Mouse (Mus musculus) heart, postnatal 25 days (tissue): ENCODE results near the gene Sacm1l. TPM values are rescaled to one million over a fixed set of nuclear protein-coding genes. Genes with fewer than 3 reads are reported as not detected.

Experiments
- DNase-seq: peaks from one replicate; pipeline ENCODE4 v3.0.0; 2022; ENCODE audit warnings: low spot score
- intact Hi-C: fragments of 180-260 bp; cut with DNase I; formaldehyde crosslinking; loops from one replicate; pipeline ENCODE4 v1.15.1; 2025
- total RNA-seq, 2 experiments: library from RNA; stranded (reverse); gene quantifications; 2 replicates each; pipeline ENCODE4 v1.2.3; 2021

Gene Sacm1l
- total RNA-seq, 2 experiments from 2014 or later = 32.4 to 35.8 TPM

DNA sequence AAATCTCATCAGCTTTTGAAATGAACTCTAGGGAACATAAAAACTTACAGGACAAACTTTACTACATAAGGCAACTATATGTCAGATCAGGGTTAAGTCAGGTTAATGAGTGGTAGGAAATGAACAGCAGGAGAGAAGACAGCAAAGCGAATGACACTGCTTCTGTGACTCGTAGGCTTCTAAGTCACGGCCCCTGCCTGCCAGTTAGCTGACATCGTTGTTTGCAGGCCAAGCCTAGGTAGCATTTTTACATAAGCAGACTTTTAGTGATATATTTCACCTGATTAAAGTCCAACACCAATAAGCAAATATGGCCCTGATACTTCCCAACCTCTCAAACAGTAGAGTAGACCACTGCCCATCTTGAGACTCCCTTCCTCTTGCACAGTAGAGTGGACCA lies 8.6 kb downstream of the Sacm1l start:
- no peak for DNase-seq
- intact Hi-C loops = no loop called here

DNA sequence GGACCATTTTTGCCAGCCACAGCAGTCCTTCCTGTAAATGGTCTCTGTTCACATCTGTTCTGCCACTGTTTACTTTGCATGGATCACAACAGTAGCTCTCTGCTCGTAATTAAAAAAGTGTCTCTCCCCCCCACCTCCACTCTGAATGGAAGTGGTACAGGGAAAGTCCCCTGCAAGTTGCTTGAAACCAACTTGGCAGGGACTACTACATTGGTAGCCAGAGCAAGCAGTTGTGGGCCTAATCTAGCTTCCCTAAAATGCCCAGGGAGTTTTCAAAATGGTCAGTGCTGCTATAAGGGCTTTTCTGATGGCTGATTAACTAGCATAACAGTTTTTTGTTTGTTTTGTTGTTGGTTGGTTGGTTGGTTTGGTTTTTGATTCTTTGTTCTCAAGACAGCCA lies 9.5 kb downstream of the Sacm1l start:
- DNase-seq = no peak
- intact Hi-C loops = no loop called here

DNA sequence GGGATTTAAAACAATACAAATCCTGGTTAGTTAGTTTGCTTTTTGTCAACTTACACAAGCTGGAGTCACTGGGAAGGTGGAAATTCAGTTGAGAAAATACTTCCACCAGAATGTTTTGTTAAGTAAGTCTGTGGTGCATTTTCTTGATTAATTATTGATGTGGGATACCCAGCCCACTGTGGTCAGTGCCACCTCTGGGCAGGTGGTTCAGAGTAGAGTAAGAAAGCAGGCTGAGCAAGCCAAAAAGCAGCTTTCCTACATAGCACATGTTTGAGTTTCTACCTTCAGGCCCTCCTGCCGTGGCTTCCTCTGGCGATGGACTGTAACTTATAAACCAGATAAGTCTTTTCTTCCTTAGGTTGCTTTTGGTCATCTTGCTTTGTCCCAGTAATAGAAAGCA lies 10.3 kb downstream of the Sacm1l start:
- intact Hi-C loops = no loop called here
- DNase-seq = no peak

DNA sequence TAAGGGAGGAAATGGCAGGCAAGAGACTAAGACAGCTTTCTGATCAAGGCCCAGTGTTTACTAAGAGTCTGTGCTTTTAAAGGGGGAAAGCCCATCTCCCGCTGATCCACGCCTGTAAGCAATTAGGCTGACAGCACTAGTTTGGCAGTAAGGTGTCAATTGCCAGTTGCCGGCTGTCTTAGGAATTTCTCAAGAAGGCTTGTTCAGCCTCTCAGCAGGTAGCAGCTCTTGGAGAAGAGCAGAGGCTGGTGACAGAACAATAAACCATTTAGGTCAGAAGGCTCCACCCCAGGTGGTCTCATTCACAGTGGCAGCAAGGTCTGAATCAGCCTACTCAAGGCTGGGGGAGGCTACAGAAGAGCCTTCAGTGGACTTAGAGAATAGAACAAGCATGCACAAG lies 25.0 kb downstream of the Sacm1l start:
- intact Hi-C loops = no loop called here
- DNase-seq = no peak

DNA sequence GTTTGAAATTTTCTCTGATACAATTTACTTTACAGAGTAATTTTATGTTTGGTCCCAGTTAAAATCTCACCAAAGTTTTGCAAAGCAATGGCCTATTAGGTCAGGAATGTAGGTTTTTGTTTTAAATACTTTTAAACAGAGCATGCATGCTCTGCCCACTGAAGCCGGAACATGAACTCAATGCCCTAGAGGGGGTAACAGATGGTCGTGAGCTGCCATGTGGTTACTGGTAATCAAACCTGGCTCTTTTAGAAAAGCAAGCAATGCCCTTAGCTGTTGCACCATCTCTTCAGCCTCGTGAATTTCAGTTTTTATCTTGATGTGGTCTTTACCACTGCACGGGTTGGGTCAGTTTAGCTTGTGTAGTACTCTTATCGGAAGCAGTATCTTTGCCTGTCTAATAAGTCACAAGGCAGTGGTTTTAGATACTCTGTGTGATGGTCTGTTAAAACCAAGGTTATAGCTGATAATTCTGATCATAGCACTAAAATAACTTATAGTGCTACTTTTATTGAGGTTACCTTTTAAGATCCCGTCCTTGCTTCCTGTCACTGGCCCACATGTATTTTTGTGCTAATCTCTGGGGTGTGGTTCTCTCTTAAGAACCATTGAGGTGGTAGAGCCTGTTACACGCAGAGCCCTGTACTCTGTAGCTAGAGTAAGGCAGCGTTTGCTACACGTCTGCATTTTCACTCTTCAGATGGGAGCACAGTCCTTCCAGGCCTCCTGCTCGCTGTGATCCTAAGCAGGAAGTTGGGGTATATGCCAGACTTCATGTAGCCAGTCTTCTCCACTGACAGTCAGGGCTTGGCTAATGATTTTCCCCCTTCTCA lies 48.0 kb downstream of the Sacm1l start:
- intact Hi-C loops = no loop called here
- DNase-seq = no peak

DNA sequence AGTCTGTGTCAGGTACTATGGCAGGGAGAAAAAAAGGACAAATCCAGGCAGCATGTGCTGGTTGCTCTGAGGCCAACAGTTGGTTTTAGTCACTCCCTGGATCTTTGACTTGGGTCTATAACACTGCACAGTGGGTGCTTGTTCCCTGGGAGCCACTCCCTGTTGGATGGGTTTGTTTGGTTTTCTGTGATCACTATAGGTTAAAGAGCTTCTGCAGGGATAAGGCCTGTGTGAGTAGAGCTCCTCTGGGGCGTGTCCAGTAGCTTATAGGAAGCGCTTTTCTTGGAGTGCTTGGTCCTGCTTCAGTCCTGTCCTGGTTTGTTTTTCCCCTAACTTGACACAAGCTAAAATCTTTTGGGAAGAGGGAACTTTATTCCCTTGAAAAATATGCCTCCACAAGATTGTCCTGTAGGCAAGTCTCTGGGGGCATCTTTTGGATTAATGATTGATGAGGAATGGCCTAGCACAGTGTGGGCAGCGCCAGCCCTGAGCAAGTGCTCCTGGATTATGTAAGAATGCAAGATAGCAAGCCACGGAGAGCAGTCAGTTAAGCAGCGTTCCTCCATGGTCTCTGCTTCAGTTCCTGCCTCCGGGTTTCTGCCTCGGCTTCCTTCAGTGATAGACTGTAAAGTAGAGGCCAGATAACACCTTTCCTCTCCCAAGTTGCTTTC lies 59.8 kb downstream of the Sacm1l start:
- no peak for DNase-seq
- intact Hi-C loops = loop anchor here (10.0 kb wide), 1 partner anchor 205 kb away; no protein-coding TSS in a partner anchor

DNA sequence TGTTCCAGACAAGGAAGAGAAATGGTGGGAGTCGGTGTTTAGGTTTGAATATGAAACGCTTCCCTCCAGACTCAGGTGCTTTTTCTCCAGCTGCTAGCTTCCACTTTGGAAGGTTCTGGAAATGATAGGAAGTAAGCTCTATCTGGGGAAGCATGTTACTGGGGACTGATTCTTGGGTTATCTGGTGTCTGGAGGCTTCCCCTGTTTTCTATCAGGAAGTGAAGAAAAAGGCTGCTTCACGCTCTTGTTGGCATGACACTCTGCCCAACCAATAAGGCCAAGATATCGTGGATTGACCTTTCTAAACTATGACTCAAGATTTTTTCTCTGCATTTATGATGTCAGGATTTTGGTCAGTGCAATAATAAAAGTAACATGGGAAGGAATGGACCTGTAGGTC lies 65.6 kb downstream of the Sacm1l start:
- intact Hi-C loops = no loop called here
- no peak for DNase-seq

DNA sequence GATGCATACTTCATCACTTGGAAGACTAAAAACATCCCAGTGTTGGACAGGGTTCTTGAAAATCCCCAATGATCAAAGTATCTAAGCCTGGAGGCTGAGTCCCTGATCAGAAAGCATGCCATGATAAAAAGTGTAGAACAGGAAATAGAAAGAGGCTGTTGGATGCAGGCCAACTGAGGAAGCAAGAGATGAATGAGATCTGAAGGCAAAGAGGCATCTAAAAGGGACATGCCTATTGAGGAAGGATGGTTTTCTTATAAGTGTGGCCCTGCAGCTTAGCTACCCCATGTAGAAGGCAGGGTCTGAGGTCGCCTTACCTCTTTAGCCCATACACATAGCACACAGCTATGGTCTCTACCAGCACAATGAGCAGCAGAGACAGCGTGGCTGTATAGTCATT lies 67.4 kb downstream of the Sacm1l start:
- intact Hi-C loops = no loop called here
- no peak for DNase-seq

DNA sequence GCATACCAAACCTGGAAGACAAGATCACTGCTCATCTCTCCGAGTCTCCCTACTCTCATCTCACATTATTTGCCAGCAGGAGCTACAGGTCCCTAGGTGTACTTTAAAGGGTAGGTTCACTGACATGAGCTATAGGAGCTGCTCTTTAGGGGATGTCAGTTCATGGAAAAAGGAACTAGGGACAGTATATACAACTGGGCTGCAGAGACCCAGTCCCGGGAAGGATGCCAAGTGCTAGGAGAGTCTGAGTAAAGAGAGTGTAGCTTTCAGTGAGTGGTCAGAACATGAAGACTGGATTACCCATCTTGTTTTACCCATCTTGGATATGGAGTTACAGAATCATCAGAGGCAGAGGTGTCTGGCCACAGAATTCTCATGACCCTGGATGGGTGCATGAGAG lies 67.8 kb downstream of the Sacm1l start:
- no peak for DNase-seq
- intact Hi-C loops = no loop called here

DNA sequence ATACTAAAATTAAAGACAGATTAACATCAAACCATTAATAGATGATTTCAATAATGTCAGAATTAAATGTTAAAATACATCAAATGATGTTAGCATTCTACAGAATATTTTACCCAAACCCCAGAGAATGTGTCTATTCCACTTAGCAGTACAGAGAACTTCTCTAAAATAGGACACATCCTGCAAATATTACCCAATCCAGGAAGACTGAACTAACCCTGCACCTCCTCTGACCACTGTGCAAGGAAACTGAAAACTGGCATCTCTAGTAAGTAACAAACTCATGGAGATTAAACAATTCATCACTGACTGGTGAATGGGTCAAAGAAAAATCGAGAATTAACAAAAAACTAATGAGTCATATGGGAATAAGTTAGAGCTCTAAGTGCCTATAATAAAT lies 72.0 kb downstream of the Sacm1l start:
- intact Hi-C loops = no loop called here
- no peak for DNase-seq

DNA sequence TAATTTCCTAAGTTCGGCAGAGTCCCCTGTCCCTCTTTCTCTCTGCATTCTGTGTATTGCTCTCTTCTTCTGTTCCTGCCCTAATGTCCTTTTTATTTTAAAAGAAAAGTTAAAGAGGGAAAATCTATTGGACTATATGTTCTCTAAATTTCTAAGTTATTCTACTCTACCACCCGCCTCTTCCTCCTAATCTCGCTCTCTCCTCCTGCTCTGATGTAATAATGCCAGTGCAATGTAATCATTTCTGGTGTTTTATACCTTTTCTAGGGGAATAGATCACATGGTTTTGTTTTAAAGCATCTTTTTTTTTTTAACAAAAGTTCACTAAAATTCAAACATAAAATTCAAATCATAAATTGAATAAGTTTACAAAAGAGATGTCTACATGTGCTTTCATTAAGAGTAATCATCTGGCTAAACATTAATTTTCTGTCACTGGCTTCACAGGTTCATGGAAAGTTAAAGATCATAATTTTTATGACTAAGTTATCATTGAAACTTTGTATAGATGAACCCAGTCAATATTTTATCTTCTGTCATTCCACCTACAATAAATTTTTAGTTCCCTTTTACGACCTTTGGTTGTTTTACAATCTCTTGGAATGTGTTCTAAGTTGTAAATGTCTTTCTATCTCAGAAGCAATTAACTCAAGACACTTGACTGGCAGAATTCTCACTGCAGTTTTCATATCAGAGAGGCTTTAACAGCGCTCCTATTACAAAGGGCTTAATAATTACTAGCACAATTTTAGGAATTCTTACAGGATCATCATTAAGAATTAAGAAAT lies 90.9 kb downstream of the Sacm1l start:
- DNase-seq = no peak
- intact Hi-C loops = no loop called here

DNA sequence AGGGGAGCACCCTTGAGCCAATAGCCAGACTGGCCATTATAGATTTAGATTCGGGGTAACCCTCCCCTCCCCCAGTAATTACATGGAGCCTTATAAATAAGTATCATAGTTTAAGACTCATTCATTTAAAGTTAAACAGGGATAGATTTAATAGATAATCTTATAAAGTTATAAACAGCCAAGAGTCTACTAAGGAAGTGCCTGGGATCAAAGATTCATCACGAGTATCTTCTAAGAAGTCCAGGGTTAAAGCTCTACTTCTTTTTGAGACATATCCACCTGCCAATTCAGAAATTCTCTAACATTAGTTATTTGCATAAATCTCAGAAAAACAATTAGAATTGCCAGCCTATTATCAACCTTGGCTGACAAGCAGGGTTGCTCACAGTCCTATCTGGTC lies 95.2 kb downstream of the Sacm1l start:
- intact Hi-C loops = no loop called here
- no peak for DNase-seq

DNA sequence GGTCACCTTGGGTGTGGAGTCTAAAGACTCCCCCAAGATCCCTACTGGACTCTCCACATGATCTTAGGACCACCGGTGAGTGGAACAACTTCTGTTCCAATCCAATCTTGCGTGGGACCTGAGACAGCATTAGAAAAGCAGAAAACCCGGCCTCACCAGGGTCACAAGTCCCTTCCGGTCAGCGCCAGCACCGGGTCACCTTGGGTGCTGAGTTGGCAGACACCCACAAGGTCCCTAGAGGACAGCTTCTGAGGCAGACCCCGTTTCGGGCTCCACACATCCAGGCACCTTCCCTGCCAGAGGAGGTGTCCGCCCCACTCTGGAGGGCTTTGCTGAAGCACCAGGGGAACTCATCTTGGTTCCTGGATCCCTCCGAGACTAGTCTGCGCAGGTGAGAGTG lies 96.3 kb downstream of the Sacm1l start:
- intact Hi-C loops = no loop called here
- DNase-seq = no peak

DNA sequence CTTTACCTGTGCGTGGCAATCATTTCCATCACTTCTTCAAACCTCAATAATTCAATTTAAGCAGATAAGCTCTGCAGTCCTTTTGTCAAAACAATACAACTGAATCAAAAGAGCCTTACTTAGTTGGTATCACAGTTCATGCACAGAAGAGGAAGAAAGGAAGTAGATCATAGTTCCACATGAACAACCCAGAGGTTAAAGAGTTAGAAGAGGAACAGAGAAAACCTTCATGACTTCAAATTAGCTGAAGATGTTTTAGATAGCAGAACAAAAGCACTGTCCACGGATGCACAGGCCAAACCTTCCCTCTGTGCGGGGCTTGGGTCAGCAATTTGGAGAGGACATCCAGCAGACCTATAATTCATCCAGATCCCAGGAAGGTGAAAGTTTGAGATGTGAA lies 102.1 kb downstream of the Sacm1l start:
- intact Hi-C loops = no loop called here
- no peak for DNase-seq

DNA sequence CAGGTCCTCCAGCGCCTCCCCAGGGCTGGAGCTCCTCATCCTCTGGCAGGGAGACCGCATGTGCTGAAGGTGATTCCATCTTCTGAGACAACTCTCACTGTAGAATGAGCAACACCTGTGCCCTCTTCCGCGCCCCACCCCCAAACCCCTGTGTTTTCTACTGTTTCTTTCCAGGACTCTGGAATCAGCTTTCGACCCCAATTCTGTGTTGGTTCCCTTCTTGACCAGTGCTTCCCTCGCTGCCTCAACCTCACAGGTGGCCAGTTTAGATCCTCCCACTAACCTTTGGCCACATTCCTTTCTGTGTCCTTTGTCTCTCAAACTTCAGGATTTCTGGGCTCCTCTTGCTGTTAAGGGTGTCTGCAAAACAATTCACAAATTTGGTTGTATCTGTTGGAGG lies 102.7 kb downstream of the Sacm1l start, which contains the start of gene Slc6a20b:
Slc6a20b (minus strand) TSS at position 285 of the 400 bp plus-strand sequence.
- intact Hi-C loops = no loop called here
- no peak for DNase-seq

DNA sequence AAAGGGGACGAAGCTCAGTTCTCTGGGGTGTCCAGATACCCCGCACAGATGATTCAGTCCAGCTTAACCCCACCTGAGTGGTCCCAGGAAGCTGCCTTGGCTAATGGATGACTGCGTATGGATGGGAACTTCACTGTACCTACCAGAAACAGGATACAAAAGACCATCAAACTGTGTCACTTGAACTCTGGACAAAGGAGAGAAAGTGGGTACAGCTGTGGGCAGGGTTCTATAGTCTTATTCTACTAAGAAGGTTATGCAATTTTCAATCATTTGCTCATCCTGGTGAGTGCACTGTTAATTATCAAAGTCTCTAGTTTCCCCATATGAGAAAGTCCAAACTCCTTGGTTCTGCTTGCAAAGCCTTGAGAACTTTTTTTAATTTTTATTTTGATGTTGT lies 103.4 kb downstream of the Sacm1l start:
- intact Hi-C loops = no loop called here
- DNase-seq = no peak

DNA sequence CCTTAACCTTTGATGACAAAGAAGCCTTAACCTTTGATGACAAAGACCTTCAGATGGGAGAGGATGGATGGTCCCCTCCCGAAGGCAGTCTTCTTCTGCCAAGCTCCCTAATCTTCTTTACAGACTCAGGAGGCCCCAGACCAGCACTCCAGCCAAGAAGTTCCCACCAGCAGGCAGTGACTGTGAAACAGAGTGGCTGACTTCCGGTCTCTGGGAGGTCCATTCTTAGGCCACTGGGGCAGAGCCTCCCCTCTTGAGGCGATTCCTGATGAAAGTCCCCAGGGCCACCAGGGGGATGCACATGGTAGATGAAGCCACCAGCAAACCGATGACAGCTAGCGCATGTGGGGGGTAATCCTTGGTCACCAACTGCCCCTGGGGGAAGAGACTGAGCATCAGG lies 107.2 kb downstream of the Sacm1l start:
- intact Hi-C loops = no loop called here
- no peak for DNase-seq

DNA sequence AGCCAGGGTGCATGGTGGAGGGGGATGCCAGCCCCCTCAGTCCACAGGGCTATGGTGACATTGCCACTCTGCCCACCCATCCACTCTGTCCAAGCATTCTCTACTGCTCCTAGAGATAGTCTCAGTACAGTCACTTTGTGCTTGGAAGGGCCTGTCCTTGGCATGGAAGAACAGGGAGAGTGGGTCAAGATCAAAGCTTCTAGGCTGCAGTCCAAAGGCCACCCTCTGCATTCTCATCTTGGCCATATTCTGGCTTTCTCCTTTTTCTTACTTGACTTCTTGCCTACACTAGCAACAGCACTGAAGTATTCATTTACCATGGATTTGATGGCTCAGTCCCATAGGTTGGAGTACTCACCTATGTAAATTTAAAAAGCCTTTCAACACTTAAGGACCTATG lies 108.7 kb downstream of the Sacm1l start:
- DNase-seq = no peak
- intact Hi-C loops = loop anchor here (2.0 kb wide), 1 partner anchor 159 kb away; no protein-coding TSS in a partner anchor

DNA sequence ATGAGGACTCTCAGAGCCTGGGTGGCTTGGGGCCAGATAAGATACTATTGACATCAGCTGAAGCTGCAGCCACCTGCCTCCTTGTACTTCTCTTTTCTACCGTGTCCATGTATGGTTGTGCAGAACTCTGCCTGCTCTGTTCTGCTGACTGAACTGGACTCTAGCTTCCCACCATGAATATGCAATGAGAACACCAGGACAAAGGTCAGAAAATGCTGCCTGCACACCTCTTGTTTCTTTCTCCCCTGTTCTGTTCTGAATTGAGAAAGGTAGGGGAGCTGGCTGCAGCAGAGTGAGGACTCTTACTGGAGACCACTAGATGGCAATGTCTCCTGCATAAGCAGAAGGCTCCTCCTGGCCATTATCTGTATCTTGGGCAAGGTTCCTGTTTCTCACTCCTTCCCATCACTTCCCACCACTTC lies 109.1 kb downstream of the Sacm1l start:
- intact Hi-C loops = loop anchor here (2.0 kb wide), 1 partner anchor 158 kb away; no protein-coding TSS in a partner anchor
- no peak for DNase-seq

DNA sequence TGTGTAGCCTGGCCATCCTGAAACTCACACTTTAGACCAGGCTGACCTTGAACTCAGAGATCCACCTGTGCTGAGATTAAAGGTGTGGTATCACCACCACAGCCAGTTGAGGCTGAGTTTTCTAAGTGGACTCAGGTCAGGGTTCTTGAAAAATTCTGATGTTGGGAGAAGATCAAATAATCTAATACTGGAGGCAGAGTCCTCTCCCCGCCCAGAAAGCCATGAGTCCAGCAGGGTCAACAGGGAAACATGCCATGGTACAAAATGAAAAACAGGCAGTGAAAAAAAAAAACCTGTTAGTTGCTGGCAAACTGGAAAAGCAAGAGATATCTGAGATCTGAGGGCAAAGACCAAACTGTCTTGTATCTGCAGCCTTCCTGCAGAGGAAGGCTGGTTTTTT lies 110.5 kb downstream of the Sacm1l start:
- no peak for DNase-seq
- intact Hi-C loops = no loop called here
